Mouse (Mus musculus) cerebellum, adult 18-20 months (tissue): ENCODE results near the gene Dnhd1.

ENCODE experiments used
- DNase-seq, 2 experiments: peaks; one replicate each; pipeline ENCODE4 v3.0.0; 2021

Dnhd1 gene

DNA sequence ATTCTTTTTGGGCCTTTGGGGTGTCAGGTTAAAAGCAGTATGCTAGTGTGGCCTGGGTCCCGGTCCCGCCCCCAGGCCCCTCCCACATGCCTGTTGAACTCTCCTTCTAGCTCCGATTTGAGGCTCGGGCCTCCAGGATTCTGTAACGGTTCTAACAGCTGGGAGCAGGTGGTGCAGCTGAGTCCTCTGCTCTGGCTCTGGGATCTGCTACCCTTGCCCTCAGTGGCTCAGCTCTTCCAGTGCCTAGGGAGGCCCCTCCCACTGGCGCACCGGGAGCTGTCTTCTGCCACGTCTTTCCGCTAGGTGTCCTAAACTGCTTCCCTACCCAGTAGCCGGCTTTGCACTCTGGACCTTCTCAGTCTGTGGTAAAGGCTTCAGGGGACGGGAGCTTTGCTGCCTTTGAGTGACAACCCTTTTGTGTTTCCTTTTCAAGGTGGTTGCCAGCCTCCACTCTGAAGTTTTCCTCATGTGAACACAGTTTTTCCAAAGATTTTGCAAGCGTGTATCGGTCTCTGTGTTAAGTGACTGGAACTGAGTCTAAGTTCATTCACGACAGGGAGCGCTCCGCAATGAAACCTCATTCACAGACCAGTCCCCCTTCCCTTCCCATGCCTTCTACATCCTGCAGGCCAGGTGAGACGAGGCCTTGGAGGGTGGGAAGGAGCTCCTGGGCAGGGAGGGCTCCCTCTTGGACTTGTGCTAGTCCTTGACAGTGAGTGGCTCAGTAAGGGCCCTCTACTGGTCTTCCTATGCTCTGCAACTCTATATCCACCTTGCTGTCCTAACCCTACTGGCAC is at the start of gene Dnhd1:
TSS of gene Dnhd1 (plus strand) at position 189 of the 797 bp plus-strand sequence.
- peak; percentile 70 to 81 for DNase-seq

DNA sequence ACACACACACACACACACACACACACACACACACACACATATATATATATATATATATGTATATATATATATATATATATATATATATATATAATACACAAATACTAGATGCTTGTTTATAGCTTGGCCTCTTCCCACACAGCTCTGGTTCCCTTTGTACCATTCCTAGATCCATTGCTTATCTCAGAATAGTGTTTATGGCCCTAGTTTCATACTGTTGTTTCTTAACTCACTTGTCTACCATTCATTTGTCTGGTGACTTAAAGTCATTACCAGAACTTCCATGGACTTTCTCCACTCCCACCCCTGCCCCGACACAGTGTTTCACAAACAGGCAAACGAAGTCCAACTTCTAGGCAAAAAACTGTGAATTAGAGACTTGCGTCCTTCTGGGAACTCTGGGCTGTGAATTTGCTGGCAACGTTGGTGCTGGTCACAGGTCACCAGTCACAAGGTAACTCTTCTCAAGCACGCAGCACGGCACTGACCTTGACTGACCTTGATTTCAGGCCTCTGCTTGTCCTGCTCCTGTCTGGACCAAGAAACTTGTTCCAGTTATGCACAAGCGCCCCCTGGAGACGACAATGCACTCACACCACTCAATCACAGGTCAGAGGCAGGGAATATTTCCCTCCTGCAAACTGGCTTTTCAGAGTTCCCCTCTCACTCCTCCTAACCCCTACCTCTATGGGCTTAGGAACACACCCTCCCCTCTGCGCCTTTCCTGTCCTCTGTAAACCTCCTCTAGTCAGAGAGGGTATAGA is 47.6 kb upstream of the Dnhd1 start:
- peak; percentile 77 to 81 for DNase-seq

DNA sequence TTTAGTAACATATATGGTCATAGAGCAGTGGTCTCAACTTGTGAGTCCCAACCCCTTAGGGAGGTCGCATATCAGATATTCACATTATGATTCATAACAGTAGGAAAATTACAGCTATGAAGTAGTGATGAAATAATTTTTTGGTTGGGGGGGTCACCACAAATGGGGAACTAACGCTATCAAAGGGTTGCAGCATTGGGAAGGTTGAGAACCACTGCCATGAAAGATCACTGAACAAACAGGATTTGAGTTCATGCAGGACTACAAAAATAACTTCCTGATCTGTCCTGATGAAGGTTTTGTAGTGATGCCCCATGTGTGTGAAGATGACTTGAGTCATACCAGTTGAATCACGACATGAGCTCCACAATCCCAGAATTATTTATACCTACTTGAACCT is 42.2 kb upstream of the Dnhd1 start:
- DNase-seq = no peak

DNA sequence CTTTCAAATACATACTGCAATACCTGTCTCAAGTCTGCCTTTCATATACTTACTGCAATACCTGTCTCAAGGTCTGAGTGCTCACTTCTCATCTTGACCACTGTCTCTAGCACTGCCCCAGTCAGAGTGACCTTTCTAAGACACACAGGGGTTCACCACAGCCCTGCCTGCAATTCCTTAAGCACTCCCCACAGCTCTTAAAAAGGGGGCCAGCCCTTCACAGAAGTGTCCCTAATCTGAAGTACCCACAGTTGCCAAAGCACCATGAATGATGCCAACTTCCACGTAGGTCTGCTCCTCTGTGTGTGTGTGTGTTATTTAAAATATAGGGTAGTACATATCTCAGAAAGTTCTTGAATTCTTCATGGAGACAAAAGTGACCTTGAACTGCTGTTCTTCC is 38.9 kb upstream of the Dnhd1 start:
- no peak for DNase-seq

DNA sequence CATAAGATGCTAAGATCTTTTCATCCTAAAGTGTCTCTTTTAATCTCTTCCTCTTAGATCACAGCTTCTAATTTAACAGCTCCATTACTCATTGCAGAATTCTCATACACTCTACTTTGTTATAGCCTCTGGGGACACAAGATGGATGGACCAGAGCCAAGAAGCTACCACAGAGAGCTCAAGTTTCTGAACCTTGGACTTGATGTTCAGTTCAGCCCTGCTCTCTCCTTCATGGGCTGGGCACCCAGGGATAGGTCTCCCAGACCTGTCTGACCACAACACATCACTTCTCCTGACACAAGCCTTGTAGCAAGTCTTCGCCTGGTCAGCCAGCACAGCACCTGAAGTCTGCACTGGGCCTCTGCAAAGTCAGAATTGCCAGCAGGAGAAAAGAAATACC is 36.2 kb upstream of the Dnhd1 start:
- DNase-seq = no peak

DNA sequence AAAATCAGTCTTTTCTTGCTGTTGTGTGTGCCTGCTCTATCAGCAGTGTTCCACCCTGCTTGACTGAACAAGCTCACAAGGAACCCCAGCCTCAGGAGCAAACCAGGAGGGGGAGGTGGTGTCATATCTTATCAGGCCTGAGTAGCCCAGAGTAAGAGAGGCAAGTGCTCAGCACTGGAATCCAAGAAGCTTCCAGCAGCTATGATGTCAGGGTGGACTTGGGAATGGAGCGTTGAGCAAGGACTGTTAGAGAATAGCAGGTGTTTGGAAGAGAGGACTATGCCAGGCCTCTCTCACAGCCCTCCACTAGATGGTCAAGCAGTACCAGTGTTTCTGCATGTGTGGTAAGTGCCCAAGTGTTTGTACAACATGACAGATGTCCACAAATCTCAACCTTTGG is 34.9 kb upstream of the Dnhd1 start:
- no peak for DNase-seq

DNA sequence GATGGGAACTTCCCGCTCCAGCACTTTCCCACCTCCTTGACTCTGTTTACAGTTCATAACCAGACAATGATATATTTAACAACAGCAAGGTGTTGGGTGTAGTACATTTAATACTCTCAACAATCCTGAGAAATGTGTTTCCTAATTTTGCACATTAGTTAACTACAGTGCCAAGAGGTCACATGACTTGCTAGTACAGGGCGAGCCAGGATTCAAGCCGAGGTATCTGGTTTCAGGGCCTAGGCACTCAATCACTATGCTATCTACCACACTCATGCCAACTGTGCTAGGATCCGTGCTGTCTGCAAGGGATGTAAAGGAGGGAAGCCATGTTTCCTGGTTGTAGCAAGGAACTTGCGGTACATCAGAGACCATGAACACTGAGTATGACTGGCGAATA is 34.1 kb upstream of the Dnhd1 start:
- no peak for DNase-seq

DNA sequence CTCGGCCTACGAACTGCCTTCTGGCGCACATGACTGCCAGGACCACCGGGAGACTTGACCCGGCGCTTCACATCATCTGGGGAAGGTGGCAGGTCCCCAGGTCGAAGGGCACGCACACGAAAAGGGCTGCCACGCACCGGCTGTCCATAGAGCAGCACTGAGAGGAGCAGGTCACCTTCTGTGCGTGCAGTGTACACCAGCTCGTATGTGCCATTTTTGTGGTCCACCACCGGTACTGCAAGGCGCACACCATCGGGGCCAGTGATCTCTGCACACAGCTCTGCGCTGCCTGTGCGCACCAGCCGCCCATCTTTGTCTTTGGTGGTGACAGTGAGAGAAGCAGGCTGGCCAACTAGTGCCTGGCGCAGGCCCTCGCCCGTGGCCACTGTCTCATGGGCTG is 32.8 kb upstream of the Dnhd1 start:
- DNase-seq = no peak

DNA sequence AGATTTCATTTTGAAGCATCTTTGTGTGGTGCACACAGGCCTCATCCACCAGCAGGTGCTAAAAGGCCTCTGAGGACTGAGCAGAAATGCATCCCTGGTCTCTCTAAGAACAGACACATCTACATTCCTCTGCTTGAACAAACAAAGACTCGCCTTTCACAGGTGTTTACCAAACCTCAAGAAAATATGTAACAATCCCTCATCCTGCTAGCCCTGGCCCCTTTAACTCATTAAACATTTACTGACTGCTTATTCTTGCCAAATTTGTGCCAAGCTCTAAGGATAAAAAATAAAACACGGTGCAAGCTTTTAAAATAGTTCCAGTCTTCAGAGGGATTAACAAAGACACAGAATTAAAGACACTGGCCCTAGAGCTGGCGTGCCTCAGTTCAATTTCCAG is 30.9 kb upstream of the Dnhd1 start:
- DNase-seq = no peak

DNA sequence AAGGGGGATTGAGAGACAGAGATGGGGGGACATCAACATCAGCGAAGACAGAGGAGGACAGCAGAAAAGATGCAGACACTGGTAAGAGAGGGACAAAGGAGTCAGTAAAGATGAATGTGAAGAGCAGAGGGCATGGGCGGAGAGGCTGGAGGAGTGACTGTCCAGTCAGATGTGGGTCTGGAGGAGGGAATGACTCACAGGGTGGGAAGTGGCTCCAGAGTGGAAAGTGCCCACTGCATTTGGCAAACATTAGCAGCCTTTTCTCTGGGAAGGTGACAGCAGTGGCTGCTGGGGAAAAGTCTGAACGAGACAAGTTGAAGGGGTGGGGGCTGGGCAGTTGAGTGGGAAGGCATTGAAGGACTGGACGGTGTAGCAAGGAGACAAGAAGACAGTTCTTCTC is 29.6 kb upstream of the Dnhd1 start:
- DNase-seq = no peak

DNA sequence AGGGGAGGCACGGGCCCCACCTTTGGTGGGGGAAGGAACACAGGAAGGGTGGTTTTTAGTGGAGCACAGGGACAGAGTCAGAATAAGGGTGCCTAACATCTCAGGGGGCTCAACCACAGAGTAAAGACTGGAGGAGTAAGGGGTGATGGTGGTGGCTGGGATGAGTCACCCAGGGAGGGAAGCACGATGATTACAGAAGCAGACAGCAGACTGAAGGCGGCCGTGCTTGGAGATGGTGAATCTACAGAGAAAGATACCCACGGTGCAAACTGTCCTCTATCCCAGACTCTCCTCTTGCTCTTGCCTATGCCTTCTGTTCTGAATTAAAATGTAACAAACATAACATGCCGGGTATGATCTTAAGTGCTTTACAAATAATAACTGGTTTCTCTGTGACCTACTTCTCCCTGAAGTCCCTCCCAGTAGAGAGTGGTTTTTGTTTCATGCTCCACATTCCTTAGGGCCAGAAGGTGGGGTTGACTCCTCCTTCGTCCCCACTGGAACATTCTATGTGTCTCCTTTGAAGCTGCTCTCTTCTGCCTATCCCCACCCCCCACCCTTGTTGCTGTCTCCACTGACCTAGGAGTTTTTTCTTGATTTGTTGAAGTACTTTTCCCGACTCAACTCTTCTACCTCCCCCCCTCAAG is 28.9 kb upstream of the Dnhd1 start:
- no peak for DNase-seq

DNA sequence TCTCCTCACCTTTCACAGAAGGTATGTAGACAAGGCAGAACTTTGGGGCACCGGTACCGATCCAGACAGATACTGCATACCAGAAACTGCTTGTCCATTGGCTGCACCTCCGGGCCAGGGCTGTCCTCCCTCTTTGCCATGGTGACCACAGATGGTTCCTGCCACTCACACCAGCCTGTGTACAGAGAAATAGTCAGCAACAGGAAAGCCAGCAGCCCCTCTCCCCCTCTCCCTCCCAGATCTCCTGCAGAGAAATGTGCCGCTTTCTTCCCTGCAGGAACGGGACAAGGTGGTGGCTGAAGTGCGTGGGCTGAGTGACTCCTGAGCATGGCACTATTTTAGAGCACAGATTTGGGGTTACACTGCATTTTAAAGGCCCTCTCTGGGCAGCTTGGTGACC is 25.2 kb upstream of the Dnhd1 start:
- DNase-seq = peak; percentile 74 to 85

DNA sequence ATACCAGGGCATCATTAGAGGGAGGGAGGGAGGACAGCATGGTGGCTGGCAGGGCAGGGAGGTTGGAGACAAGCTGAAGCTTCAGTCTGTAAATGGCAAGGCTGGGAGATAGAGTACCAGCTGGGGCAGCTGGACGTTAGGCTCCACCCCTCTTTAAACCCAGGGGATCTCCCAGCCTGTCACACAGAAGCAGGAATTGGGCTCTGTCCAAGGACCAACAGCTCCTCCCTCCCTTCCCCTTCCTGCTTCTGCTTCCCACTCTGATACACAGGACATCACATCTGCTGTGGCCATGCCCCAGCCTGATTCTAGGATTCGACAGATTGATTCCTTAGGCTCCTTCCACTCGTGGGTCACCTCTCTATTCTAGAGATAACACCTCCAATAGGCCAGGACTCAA is 22.0 kb upstream of the Dnhd1 start:
- peak in 1 of 2 experiments; percentile 49 for DNase-seq

DNA sequence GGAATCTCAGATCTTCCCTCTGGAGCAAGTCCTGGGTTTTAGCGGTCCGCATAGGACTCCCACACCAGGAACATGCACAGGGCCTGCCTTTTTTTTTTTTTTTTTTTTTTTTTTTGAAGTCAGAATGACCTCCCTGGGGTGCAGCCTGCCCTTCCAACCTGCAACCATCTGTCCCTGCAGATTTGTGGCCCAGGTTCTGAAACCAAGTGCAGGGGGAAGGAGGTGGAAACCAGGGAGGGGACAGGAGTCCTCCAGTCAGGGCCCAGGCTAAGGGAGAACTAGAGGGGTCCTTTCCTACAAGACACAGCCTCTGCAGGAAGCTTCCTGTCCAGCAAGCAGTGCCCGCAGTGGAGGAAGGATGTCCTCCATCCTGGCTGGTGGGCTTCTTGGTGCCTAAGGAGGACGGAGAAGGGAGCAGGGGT is 18.1 kb upstream of the Dnhd1 start:
- DNase-seq = peak; percentile 77 to 85

DNA sequence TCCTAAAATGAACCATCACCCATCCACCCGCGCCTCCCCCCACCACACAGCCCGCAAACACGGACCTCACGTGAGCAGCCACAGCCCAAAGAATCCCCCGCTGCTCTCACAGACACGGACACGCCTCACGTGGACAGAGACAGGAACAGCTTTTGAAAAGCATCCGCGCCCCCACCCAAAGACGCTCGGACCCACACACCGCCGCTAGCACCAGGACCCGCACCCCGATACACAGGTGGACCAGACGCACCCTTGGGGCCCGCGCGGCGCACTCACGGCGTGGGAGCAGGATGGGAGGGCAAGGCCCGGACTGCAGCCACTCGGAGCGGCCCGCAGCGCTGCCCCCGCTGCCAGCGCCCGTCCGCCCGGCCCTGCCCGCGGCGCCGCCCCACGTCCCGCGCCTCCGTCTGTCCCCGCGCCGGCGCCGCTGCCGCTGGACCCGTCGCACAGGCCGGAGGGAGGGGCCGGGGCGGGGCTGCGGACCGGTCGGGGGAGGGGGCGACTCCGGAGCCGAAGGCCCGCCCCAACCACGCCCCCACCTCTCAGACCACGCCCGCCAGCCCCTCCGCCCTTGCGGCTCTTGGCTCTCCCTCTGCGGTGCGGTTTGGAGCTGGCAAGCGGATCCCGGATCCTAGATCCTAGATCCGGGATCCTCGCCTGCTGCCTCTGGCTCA is 17.4 kb upstream of the Dnhd1 start, which contains the start of gene Trim3:
TSS of gene Trim3 (minus strand) at position 445 of the 674 bp plus-strand sequence.
- DNase-seq = peak; percentile 94 to 95

DNA sequence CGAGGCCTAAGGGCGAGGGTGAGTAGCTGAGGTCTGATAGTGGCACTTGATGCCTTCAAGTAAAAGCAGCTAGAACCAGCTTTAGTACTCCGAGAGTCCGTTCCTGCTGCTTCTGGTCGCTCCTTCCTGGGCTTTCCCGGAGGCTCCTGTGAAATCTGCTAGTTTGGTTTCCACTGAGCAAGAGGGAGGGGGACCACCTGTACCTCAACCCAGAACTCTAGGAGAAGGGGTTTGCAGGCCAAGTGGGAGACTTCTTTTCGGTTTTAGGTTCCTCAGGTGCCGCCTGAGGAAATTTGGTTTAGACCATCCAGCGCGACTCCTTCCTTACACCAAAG is 16.9 kb upstream of the Dnhd1 start:
- no peak for DNase-seq

DNA sequence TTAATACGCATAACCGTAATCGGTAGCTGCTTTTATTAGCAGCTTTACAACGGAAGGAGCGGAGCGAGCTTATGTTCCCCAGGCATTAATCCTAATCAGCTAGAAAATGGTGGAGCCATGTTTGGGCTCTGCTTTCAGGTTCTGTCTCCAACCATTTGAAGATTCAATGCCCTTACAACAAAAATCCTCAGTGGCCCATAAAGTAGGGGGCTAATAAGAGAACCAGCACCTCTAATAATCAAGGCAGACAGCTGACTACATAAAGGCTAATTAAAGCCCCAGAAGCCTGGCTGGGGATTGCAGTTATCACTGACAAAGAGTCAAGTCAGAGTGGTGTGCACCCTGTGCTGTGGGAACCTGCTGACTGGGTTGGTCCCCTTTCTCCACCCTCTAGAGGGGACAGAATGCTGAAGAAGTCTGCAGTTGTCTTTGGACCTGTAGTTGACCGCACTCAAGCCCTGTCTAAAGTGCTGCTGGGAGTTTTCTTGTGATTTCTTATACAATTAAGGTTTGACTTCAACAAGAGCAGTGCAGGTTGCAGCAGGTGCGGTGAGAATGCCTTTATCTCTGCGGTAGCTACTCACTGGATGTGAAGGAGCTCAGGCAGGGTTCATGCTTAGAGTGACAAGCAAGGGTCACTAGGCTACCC is 16.2 kb upstream of the Dnhd1 start:
- no peak for DNase-seq

DNA sequence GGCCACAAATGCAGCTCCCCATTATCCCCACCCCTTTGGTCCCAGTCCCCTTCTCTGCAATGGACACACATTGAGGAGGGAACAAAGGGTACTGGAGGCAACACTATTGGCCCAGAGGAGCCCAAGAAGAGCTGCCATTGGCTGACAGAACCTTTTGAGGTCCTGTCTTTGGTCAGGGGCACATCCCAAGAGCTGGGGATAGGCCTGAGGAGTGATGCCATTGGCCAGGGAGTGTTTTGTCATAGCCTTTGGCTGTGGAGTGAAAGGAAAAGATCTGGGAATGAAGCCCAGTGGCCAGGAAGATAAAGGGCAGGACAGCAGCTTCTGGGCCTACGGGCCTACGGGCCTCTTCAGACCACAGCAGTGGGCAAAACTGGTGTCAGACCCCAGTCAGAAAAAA is 14.9 kb upstream of the Dnhd1 start:
- no peak for DNase-seq

DNA sequence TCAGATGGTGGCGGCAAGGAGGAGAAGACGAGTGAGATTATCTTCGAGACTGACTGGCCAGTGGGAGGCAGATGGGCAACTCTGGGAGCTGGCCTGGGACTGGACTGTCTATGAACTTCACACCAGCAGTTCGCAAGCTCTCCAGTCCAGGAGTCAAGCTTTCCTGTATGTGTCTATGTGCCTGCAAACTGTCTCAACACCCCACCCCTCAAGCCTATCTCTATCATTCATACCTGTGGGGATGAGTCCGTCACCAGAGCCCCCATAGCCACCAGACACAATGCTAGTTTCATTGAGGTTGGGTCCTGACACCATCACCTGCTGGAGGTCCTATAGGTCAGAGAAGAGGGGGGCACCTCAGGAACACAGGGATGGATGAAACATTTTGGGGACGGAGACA is 11.9 kb upstream of the Dnhd1 start:
- DNase-seq = no peak

DNA sequence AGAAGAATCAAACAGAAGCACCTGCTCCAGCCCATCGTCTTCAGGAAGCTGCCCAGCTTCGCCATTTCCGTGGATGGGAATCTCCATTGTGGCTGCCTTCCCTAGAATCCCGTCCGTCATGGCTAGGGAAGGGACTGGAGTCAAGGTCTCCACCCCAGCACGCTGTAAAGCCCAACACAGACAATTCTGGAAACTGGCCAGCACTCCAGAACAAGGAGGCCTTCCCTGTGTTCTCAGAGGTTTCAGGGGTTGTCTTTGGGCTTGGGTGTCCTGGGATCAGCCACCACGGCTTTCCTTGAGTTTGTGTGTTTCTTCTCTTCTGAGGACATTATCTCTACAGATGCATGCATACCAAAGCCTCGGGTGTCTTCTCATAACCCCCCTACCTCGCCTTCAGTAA is 11.3 kb upstream of the Dnhd1 start:
- DNase-seq = no peak

DNA sequence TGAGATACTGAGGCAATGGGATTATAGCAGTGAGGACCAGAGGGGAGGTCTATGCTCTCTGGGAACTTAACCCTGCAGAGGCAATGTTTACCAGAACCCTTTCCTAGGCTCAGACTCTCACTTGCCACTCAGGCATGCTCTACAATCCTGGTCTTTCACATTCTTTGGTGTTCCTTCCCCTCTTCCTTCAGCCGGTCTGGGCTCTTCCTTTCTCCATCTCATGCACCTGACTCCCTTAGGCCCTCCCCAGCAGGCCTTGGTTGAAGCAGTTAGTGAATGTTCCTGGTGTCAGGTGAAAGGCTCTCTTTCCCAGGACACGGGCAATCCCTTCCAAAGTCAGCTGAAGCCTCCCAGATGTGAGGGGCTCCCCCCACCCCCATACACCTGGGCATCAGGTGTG is 10.9 kb upstream of the Dnhd1 start, which contains the start of gene Timm10b:
TSS of gene Timm10b (plus strand) at position 301 of the 400 bp plus-strand sequence.
- no peak for DNase-seq

DNA sequence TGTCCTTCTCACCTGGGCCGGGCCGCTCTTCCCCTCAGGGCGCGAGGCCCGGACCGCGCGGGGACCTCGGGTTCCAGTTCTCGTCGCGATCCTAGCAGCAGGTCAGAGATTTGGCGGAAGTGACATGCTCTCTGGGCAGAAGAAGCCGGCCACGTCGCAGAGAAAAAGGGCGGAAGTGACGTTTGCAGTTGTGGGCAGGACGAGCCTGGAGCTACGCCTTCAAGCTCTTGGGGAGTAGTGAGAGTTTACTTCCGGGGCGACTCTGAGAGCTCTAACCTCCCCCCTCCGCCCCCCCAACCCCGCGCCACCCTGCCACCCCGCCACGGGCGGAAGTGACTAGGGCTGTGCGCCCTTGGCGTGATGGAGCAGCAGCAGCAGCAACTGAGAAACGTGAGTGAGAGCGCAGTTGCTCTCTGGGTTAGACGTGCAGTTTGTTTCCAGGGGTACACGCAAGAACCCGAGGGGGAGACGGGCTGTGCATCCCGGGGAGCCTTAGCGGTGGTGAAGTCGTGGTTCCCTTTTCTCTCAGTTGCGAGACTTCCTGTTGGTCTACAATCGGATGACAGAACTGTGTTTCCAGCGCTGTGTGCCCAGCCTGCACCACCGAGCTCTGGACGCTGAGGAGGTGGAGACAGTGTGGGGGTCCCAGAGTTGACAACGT is 10.3 kb upstream of the Dnhd1 start, which contains the start of the genes Arfip2 and Gm45799:
TSS of gene Arfip2 (minus strand) at position 184 of the 661 bp plus-strand sequence.
TSS of gene Gm45799 (plus strand) at position 320 of the 661 bp plus-strand sequence.
- DNase-seq = peak; percentile 95 to 99
